Mouse (Mus musculus): ENCODE results near the gene Gtdc1.

DNA sequence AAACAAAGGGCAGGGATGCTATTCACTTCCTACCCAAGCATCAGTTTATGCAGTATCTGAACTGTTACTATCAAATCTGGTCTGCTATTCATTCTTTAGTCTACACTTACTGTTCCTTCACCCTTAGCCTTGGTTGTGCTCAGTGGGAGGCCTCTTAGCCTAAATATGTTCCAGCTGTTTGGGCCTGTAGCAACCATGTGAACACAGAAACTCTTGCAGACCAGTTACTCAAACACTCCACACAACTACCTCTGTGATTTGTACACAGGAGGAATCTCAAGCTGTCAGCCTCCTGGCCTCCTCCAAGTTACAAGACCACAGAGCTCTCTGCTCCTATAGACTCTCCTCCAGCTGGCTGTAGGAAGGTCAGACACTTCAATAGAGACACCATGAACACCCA lies 384.7 kb downstream of the Gtdc1 start:
- no peak for TF ChIP-seq CTCF (IDR thresholded peaks at IDR 0.05; ENCODE audit: extremely low read depth, insufficient read depth, low read length)
- TF ChIP-seq POLR2A (IDR thresholded peaks at IDR 0.05; ENCODE audit: extremely low read depth, insufficient read depth, low read length): no peak

Data from cortical plate, adult 2 months (tissue).